Mouse (Mus musculus) Muller cell, postnatal 12 days (primary cell): ENCODE data around the gene A730061H03Rik.
A peak's percentile ranks its signal among the peaks of the same experiment; 100 is the strongest.

ENCODE experiments used
- DNase-seq: peaks from one replicate; pipeline ENCODE4 v3.0.0-alpha.2; 2015; ENCODE audit errors: inconsistent ontology term

A730061H03Rik gene

DNA sequence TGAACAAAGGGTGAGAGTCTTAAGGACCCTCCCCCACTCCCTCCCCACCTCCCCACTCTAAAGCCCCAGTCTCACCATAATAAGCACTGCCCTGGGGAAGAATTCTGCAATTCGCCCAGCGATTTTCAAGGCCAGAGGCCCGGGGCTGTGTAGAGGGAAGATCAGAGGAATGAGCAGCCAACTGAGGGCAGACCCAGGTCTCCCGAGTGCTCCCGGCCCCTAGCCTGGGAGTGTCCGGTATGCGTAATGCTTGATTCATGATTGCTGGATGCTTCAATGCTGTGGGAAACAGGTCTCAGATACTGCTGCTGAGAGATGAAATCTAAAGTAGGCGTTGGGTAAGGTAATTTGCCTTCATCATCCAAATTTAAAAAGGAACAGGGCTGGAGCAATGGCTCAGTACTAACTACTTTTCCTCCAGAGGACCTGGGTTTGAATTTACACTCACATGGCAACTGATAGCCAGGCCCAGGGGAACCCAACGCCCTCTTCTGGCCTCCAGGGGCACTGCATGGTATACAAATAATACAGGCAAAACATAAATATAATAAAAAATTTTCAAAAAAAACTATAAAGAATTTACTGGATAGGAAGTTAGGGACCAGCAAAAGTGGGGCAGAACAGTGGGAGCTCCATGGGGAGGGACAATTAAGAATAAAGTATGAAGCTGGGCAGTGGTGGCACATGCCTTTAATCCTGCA is 21.9 kb upstream of the A730061H03Rik start:
- no peak for DNase-seq

GRCm38 (mm10) chr14:55580731-55581130 is 20.5 kb upstream of the A730061H03Rik start:
- no peak for DNase-seq

DNA sequence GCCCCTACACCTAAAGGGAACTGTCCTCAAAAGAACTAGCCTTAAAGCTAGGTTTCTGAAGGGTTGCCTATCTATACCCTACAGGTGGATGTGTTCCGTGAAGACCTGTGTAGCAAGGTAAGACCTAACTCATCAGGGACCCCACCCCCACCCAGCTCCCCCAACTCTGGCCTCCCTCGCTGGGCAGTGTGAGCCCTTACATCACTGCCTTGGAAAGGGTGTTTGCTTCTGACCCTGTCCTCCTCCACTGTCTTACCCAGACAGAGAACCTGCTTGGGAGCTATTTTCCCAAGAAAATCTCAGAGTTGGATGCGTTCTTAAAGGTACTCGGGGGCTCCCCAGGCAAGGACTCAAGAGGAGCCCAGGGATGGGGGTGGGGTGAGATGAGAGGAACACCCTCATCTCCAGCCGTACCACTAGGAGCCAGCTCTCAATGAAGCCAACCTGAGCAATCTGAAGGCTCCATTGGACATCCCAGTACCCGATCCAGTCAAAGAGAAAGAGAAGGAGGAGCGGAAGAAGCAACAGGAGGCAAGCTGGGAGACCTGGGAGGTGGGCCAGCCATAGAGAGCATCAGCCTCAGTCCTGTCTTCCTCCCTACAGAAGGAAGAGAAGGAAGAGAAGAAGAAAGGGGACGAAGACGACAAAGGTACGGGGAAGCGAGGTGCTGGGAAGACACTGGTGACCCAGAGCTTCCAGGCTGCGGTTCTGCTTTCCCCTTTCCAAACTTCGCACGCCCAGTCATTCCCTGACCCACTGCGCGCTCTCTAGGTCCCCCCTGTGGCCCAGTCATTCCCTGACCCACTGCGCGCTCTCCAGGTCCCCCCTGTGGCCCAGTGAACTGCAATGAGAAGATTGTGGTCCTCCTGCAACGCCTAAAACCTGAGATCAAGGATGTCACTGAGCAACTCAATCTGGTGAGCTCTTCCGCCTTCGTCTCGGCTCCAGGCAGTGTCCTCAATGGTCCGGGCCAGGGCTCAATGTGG is 19.6 kb upstream of the A730061H03Rik start:
- no peak for DNase-seq

DNA sequence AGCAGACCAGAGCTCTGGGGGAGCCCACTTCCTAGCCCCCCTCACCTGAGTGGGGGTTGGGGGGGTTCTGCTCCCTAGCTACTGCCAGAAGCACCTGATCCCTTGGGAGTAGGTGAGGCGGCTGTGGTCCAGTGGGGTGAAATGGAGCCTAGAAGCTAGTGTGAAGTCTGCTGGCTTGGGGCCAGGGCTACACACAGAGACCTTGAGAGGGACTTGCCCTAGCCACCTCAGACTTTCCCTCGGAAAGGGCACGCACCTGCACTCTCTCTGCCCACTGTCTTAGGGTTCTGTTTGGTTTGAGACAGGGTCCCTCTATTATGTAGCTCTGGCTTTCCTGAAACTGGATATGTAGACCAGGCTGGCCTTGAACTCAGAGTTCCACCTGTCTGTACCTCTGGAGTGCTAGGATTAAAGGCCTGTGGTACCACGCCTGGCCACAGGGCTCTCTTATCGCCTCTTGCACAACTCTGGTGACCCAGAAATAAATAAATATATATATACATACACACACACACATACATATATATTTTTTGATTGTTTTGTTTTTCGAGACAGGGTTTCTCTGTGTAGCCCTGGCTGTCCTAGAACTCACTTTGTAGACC is 18.6 kb upstream of the A730061H03Rik start:
- peak; percentile 37 for DNase-seq

DNA sequence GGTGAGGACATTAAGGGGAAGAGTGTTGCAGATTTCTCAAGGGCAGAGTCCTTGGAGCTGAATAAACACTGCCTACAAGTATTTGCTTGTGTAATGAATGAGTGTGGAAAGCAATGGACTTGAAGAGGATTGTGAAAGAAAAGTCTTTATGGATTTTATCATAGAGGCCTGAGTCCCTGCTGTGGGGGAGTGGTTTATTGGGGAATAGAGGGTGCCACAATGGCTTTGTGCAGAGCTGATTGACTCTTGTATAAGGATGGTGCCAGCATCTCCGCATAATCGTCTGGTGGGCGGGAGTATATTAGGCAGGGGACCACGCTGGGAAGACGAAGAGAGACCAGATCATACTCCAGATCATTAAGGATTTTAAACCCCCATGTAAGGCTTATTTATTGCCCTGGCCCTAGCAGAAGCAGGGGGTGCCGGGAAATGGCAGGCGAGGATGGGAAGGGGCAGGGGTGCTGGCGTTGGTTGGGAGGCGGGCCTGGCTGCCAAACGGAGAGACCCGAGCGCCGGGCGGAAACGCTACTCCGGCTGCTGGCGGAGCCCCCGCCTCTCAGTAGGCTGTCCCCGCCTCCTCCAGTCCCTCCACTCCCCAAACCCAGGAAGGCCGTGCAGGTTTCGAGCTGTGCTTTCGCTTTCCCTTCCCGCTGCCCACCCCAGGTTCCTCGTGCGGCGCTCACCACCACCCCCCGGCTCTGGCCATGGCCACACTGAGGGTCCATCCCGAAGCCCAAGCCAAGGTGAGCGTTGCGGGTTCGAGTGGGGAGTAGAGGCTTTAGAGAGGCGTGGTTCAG is 17.9 kb upstream of the A730061H03Rik start, which contains the start of gene Psme1:
Gene Psme1 (plus strand): TSS at position 253 of the 797 bp plus-strand sequence.
- peak; percentile 88 for DNase-seq

DNA sequence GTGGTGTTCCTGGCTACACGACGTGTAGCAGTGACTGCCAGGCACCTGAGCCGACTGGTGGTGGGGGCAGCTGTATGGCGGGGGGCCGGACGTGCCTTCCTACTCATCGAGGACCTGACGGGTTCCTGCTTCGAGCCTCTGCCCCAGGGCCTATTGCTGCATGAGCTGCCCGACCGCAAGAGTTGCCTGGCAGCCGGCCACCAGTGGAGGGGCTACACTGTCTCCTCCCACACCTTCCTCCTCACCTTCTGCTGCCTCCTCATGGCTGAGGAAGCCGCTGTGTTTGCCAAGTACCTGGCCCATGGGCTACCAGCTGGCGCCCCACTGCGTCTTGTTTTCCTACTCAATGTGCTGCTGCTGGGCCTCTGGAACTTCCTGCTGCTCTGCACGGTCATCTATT is 16.2 kb upstream of the A730061H03Rik start:
- DNase-seq = no peak

DNA sequence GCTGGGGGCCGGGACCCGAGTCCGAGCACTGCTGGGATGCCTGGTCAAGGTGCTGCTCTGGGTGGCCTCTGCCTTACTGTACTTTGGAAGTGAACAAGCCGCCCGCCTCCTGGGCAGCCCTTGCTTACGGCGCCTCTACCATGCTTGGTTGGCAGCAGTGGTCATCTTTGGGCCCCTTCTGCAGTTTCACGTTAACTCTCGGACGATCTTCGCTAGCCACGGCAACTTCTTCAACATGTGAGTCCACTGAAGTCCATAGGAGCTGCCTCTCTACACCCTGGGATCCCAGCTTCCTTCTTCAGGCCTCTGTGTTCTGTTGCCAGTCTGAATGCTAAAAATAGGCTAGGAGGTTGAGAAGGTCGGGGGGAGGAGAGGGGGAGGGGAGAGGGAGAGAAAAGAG is 15.5 kb upstream of the A730061H03Rik start:
- no peak for DNase-seq

DNA sequence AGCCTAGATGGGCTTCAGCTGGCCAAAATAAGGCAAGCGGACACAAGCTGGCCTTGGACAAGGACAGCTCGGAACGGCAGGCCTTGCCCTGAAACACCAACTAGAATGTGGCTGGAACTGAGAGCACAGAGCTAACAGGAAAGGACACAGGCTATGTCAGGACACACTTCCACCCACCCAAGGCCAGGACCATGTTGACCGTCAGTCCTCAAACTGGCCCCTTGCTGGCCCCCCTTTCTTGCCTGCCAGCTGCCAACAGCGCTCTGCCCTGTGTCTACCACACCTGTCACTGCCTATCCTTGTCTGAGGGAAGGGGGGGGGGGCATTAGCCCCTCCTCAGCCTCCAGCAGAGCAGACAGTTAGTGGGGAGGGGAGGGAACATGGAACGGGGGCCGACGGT is 15.1 kb upstream of the A730061H03Rik start, which contains the start of gene Fitm1:
Gene Fitm1 (plus strand): TSS at position 316 of the 400 bp plus-strand sequence.
- no peak for DNase-seq

DNA sequence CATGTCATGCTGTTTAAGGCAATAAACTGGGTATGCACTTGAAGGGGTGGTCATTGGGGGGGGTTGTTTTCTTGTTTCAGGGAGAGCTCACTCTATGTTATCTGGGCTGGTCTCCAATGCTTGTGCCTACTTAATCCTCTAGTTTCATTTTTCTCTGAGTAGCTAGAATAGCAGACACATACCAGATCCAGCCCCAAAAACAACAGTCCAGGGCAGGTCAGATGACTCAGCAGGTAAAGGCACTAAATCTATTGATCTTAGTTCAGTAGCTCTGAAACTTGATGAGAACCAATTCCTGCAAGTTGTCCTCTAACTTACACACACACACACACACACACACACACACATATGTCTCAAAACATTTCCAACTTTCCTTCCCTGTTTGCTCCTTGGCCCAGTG is 11.6 kb upstream of the A730061H03Rik start:
- no peak for DNase-seq

GRCm38 (mm10) chr14:55570588-55570987 is 10.4 kb upstream of the A730061H03Rik start:
- DNase-seq = no peak

DNA sequence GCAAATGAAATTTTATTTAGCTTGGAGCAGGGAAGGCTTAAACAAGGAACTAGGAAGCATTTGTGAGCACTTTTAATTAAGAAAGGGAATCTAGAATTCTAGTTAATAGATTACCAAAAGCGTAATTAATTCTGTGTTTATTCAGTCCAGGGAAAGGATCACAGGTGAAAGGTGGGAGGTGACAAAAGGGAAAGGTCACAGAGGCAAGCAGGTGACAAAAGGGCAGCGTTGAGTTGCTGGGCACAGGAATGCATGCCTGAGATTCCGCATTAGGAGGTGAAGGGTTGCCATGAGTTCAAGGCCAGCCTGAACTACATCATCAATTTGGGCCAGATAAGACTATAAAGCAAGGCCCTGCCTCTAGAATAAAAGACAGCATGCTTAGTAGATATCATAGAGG is 7.3 kb upstream of the A730061H03Rik start:
- no peak for DNase-seq

DNA sequence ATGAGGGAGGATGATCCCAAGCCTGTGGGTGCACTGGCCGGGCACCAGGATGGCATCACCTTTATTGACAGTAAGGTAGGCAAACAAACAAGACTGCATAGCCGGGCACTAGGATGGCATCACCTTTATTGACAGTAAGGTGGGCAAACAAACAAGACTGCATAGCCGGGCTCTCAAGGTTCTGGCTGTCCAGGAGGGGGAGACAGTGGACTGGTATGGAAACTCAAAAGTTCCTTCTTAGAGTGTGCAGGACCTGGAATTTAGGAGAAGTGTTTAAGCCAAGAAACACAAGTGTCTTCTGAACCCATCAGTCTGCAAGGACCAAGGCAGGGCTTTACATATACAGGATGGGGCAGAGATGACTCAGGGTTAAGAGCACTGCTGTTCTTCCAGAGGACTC is 5.5 kb upstream of the A730061H03Rik start:
- no peak for DNase-seq

DNA sequence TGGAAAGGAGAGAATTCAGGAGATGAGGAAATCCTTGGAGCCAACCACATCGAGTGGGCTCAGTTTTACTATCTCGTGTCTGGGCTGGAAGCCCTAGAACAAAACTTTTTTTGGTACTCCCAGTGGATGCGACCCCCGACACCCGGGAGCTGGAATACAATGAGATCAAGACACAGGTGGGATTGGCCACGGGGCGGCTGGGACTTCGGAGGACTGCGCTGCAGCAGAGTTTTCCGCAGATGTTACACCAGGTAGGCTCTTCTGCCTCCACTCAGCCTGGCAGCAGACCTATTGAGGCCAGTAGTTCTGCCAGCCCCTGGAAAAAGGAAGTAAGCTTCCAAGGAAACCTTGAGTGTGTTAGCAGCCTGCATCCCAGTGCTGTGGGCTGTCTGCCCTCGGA is 3.0 kb upstream of the A730061H03Rik start:
- no peak for DNase-seq

DNA sequence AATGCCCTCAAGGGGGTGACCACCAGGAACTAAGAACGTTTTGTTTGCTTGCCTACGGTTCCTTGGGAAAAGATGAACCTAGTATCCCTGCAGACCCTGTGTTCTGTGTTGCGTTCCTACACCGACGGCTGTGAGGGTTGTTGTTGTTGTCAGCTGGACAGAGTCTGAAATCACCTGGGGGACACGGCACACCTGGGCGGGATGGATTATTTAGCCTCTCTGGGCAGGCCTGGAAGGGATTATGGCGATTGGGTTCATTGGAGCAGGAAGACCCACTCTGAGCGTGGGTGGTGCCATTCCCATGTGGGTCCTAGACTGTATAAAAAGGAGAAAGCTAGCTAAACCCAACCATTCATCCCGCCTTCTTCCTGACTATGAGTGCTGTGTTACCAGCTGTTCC is 1.7 kb upstream of the A730061H03Rik start:
- no peak for DNase-seq

GRCm38 (mm10) chr14:55559799-55560201 is 406 bp downstream of the A730061H03Rik start, which contains the start of gene Dcaf11:
Gene Dcaf11, plus strand, starts transcription at chr14:55560006.
- DNase-seq = peak; percentile 96

DNA sequence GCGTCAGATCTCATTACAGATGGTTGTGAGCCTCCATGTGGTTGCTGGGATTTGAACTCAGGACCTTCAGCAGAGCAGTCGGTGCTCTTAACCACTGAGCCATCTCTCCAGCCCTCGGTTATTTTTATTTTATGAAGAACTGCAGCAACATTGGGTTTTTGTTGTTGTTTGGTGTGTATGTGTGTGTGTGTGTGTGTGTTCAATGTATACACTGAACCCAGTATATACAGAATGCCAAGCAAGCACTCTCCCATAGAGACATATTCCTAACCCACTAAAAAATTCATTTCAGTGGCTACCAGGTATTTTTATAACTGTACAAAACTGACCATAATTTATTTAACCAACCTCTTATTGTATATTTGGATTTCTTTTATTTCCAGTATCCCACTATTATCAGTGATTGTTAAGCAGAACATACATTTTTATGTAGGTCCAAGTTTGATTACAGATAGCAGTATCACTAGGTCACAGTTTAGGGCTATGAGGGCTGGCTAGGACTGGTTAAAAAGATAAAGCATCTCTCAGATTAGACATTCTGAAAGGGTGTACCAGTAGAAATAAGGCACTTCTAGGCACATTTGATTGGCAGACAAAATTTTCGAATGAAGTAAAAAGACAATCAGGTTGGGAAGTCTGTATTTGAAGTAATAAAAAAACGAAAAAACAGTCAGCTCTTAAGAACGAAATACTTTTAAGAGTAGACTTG is 1.3 kb downstream of the A730061H03Rik start:
- DNase-seq = no peak

DNA sequence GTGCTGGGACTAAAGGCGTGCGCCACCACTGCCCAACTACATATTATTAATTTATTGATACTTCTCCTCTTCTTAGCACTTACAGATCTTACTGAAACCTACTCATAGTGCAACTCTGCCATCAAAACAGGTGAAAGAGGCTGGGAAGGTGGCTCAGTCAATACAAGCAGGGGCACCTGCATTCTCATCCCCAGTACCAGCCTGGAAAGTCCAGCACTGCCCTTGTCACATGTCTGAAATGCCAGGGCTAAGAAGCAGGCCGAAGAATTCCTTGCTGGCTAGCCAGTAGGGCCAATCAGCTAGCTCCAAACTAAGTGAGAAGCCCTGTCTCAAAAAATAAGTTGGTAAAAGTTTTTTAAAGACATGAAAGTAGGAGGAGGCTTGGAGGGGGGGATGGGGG is 2.6 kb downstream of the A730061H03Rik start:
- DNase-seq = no peak

- DNase-seq = peak; percentile 60
Observed at GRCm38 (mm10) chr14:55557003-55557402, 3.2 kb downstream of the A730061H03Rik start.

- DNase-seq = no peak
Observed at GRCm38 (mm10) chr14:55555788-55556187, 4.4 kb downstream of the A730061H03Rik start.

- DNase-seq = no peak
Observed at GRCm38 (mm10) chr14:55554635-55555034, 5.6 kb downstream of the A730061H03Rik start.

DNA sequence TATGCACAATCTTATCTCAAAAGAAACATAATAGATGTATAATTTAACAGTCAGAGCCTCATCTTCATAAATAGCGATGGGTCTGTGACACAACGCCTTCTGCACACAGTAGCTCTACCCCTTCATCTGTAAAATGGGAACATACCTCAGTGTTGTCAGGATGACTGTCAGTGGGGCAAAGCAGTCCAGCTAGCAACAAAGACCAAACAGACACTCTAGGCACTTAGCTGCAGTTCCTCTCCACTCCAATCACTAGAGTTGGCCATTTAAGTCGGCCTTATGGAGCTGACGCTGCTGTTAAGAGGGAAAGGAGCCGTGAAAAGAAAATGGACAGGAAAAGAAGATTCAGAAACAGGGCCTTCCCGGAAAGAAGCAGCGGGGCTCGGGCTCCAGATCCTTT is 8.4 kb downstream of the A730061H03Rik start:
- no peak for DNase-seq
